Mouse (Mus musculus) intestine, embryonic 15.5 days (tissue): ENCODE results near the gene Sclt1. TPM values are rescaled to one million over a fixed set of nuclear protein-coding genes. Genes with fewer than 3 reads are reported as not detected.
"Not testable (repeated sequence)": the region's sequence is repeated elsewhere in the genome, so short reads cannot be mapped to it uniquely, and the experiment has no call there.

ENCODE experiments used
- ATAC-seq: fragments of 200-750 bp; cut with Nextera tagmentation; 2 replicates; pipeline ENCODE4 v1.8.0; 2017; ENCODE audit warnings: moderate TSS enrichment, moderate library complexity
- H3K27ac ChIP-seq: fragments of 300-500 bp; sonication (generic); 2 replicates; pipeline ENCODE4 v1.5.1; 2015; ENCODE audit warnings: mild to moderate bottlenecking, inconsistent platforms
- H3K27me3 ChIP-seq: fragments of 300-500 bp; sonication (generic); replicated peaks from 2 replicates; pipeline ENCODE4 v1.6.1; 2015; ENCODE audit warnings: inconsistent platforms
- H3K36me3 ChIP-seq: fragments of 300-500 bp; sonication (generic); 2 replicates; pipeline ENCODE4 v1.6.1; 2015; ENCODE audit warnings: inconsistent platforms
- H3K4me1 ChIP-seq: fragments of 300-500 bp; sonication (generic); replicated peaks from 2 replicates; pipeline ENCODE4 v1.6.1; 2015; ENCODE audit warnings: inconsistent platforms
- H3K4me2 ChIP-seq: fragments of 300-500 bp; sonication (generic); replicated peaks from 2 replicates; pipeline ENCODE4 v1.6.1; 2015; ENCODE audit warnings: mild to moderate bottlenecking, inconsistent platforms
- H3K4me3 ChIP-seq: fragments of 300-500 bp; sonication (generic); replicated peaks from 2 replicates; pipeline ENCODE4 v1.5.1; 2015; ENCODE audit warnings: inconsistent platforms
- H3K9ac ChIP-seq: fragments of 300-500 bp; sonication (generic); 2 replicates; pipeline ENCODE4 v1.6.1; 2015; ENCODE audit warnings: inconsistent platforms
- H3K9me3 ChIP-seq: fragments of 300-500 bp; sonication (generic); 2 replicates; pipeline ENCODE4 v1.6.1; 2016; ENCODE audit warnings: inconsistent platforms
- WGBS: fragments of 180-500 bp; shearing (Covaris S2); methylation state at CpG from one replicate; pipeline ENCODE4 v1.1.7; 2015; 5-methylcytosine and 5-hydroxymethylcytosine counted together
- polyA plus RNA-seq: library from polyadenylated mRNA; unstranded; fragments of >200 nt; fragmentation: Nextera tagmentation; extraction: Ambion mirVana; gene quantifications from 2 replicates; pipeline ENCODE4 v1.2.1, GENCODE M21; 2015

Sclt1 gene
- 15.7 and 16.9 TPM in 2 replicates for polyA plus RNA-seq

DNA sequence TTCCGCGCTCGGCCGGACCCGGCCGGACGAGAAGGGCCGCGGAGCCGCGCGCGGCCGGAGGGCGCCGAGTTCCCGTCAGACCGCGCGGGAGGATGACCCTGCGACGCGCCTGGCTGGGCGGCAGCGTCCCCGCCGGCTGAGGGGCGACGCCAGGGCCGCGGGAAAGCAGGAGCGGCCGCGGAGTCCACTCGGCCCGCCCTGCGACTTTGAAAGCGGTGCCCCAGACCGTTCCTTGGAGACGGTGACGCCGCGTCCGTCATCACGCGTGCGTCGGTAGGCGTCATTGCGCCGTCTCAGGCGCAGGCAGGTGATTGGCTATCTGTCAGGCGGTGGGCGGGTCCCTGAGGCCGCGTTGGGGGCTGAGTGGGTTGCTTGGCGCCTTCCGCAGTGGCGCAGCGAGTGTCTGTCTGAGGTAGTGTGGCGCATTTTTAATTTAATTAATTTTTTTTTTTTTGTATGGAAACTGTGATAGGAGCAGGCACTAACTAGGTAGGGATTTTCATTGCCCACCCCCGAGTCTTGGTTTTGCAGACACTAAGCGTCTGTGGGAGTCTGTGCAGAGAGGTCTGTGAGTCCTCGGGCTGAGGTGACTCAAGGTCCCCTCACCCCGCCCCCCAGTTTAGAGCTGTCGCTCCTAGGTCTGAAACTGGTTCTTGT is at the start of gene Sclt1, which contains the start of gene D3Ertd751e:
Gene Sclt1, minus strand, starts transcription at position 237 of the 657 bp plus-strand sequence.
Gene D3Ertd751e, plus strand, starts transcription at position 334 of the 657 bp plus-strand sequence.
- no peaks in the 10 kb centered on the region for H3K9me3 ChIP-seq
- no peaks in the 10 kb centered on the region for H3K4me1 ChIP-seq
- peak within 1 kb of the TSS; percentile 65 for H3K4me2 ChIP-seq
- under 1% methylated on average over 66 of the region's 66 CpGs for WGBS
- peak; percentile 100 for ATAC-seq
- H3K36me3 ChIP-seq, result no peaks in the 10 kb centered on the region
- H3K27me3 ChIP-seq, result no peaks in the 10 kb centered on the region
- H3K9ac ChIP-seq, result peak within 1 kb of the TSS; percentile 64
- H3K4me3 ChIP-seq, result peak within 1 kb of the TSS; percentile 63
- H3K27ac ChIP-seq, result peak within 1 kb of the TSS; percentile 80

DNA sequence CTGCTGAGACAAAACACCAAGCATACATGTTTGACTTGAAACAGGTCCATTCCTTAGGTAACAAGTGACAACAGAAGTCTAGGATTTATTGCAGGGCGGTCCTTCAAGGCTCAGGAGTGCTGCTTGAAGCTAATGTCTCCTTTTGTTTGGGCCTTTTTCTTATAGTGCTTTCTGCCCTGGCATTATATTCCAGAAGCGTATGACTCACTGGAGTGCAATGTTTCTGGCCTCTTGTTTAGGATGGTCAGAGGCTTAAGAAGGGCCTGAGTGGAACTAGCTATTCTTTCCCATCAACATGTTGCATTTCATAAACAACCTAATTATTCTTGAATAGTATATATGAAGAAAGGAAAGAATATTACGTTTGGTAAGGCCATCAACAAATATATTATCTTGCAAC is 19.8 kb upstream of the Sclt1 start:
- Histone ChIP-seq H3K4me1 (no peaks in the 10 kb centered on the region), H3K36me3 (no peaks in the 10 kb centered on the region), H3K9ac (no peak overlapping the region), H3K4me3 (no peak overlapping the region), H3K9me3 (no peaks in the 10 kb centered on the region), H3K27me3 (no peaks in the 10 kb centered on the region), H3K4me2 (no peak overlapping the region), H3K27ac (no peak overlapping the region)
- 84% methylated on average over 3 of the region's 3 CpGs for WGBS
- ATAC-seq, result no peak

DNA sequence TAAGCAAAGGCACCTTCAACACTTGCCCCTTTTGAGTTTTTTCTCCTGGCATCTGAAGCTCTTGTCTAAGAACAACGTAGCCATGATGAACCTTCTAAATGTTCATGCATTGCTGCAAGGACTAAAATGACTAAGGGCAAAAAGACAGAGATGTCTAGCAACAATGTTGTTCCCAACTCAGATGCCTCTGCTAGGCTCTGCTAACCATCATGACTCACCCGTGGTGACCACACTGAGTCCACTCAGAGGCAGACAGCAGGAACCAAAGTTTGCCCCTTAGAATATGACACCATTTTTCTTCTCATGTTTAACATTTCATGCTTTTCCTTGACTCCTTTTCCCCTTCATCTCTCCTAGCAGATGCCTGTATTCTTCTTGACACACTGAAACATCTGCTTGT is 12.2 kb upstream of the Sclt1 start:
- 83% methylated on average over 2 of the region's 2 CpGs for WGBS
- H3K4me1 ChIP-seq, result no peaks in the 10 kb centered on the region
- ATAC-seq, result no peak

DNA sequence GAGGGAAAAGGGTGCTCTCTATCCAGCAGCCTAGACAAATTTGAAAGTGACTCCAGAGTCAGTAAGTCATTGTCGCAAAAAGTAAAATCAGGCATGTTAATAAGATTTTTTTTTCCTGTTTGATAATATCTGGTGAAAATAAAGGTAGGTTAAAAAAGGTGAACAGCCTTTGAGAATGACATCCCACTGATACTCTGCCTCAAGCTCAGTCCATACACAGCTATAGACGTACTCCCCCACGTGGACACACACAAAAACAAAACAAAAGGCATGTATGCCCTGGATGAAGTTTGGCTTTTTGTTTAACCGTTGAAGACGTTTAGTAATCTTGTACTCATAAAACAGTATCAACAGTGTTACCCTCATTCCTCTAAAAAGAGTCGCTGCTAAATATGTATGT is 1.1 kb upstream of the Sclt1 start:
- Histone ChIP-seq H3K27me3 (no peaks in the 10 kb centered on the region), H3K27ac (no peak overlapping the region), H3K9me3 (no peaks in the 10 kb centered on the region), H3K4me3 (no peak overlapping the region), H3K36me3 (no peaks in the 10 kb centered on the region), H3K4me2 (peak overlapping the region; percentile 61), H3K9ac (no peak overlapping the region), H3K4me1 (no peaks in the 10 kb centered on the region)
- ATAC-seq, result no peak
- WGBS, result 42% methylated on average over 6 of the region's 6 CpGs

More for the DNA sequence above, 12.2 kb upstream of the Sclt1 start:
- Histone ChIP-seq H3K27ac (no peak overlapping the region), H3K9me3 (no peaks in the 10 kb centered on the region), H3K4me3 (no peak overlapping the region), H3K9ac (no peak overlapping the region), H3K36me3 (no peaks in the 10 kb centered on the region), H3K27me3 (no peaks in the 10 kb centered on the region), H3K4me2 (no peak overlapping the region)

DNA sequence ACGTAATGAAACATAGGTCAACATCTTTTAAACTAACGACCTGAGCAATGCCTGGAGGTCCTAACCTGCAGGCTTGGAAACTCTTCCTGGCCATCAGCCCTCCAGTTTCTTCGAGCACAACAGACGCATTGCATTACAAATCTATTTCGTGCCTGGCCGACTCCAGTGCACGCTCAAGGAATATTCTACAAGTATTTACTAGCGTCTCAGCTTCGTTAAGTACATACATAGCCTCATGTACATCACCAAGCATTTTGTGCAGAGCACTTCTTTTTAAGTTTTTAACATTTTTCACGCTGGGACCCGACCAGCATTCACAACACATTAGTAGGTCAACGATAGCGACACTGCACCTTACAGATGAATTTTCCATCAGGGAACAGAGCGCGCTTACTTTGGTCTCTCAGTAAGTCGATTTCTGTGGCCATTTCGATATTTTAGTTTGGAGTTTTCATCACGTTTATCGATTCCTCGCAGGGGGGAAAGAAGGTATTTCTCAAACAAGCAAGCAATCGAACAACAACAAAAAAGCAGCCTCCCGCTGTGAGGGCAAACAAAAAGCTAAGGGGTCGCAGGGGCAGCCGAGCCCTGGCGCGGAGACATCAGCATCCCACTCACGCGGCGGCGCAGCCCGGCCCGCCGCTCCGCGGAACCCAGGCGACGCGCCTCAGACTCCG is 575 bp downstream of the Sclt1 start:
- under 1% methylated on average over 39 of the region's 39 CpGs for WGBS

DNA sequence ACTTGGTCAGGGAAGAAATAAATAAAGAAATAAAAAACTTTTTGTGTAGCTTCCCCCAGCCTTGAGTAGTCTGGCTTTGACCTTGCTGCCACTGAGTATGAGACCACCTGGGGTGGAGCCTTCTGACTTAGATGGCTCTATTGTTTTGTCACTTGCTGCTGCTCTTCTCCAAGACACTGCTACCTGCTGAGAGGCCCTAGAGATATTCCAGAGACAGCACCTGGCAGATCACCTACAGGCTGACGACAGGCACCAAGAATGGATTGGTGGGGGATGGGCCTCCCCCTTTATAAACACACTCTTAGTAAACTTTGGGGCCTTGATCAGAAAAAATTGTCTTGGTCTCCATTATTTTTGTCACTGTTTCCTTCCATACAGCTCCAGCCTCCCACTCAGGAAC is 46.6 kb downstream of the Sclt1 start:
- no peak for ATAC-seq
- no peak overlapping the region for H3K9ac ChIP-seq
- no peak overlapping the region for H3K4me2 ChIP-seq
- no peaks in the 10 kb centered on the region for H3K4me1 ChIP-seq
- H3K9me3 ChIP-seq, result no peaks in the 10 kb centered on the region
- no peak overlapping the region for H3K4me3 ChIP-seq
- H3K27ac ChIP-seq, result no peak overlapping the region
- H3K36me3 ChIP-seq, result no peaks in the 10 kb centered on the region
- H3K27me3 ChIP-seq, result no peaks in the 10 kb centered on the region
- WGBS, result 73% methylated on average over 1 of the region's 1 CpGs

More for the DNA sequence above, 575 bp downstream of the Sclt1 start:
- H3K27me3 ChIP-seq, result no peaks in the 10 kb centered on the region
- H3K4me1 ChIP-seq, result no peaks in the 10 kb centered on the region
- peak overlapping the region; percentile 65 for H3K4me2 ChIP-seq
- H3K27ac ChIP-seq, result peak overlapping the region; percentile 80
- H3K4me3 ChIP-seq, result peak overlapping the region; percentile 63
- 0 out of 2 replicates have a peak, but pooled peaks have one; percentile 10 for ATAC-seq
- H3K9me3 ChIP-seq, result no peaks in the 10 kb centered on the region
- peak overlapping the region; percentile 64 for H3K9ac ChIP-seq
- H3K36me3 ChIP-seq, result no peaks in the 10 kb centered on the region

DNA sequence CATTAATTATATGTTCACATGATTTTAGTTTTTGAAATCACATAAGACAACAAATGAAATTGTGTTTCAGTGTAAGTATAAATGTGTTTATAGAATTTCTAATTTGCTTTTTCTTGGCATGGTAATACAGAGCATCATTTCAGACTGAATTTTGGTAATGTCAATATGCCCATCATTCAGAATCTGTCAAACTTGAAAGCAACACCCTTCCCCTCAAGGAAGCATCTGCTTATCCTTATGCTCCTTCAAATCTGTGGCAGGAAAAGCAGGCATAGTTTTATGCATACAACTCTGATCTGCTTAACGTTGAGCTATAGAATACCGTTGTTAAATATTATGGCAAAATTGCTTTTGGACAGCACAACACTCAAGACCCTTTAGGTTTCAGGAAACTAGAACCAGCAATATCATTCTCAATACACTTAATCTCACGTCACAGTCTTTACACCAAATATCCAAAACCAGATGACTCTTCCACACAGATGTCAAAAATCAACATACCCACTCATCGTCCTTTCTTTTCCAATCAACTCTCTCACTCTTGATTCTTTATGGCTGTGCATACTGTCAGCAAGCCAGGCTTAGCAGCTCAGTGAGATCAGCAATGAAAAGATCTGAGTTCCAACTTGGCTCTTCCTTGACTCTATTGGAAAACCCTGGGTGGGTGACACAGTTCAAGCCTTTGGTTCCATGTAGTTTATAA is 49.7 kb downstream of the Sclt1 start:
- Histone ChIP-seq H3K9ac (no peak overlapping the region), H3K27ac (no peak overlapping the region), H3K4me3 (no peak overlapping the region), H3K4me2 (no peak overlapping the region), H3K9me3 (no peaks in the 10 kb centered on the region), H3K27me3 (no peaks in the 10 kb centered on the region), H3K4me1 (no peaks in the 10 kb centered on the region), H3K36me3 (no peaks in the 10 kb centered on the region)
- WGBS, result 82% methylated on average over 4 of the region's 4 CpGs
- no peak for ATAC-seq

DNA sequence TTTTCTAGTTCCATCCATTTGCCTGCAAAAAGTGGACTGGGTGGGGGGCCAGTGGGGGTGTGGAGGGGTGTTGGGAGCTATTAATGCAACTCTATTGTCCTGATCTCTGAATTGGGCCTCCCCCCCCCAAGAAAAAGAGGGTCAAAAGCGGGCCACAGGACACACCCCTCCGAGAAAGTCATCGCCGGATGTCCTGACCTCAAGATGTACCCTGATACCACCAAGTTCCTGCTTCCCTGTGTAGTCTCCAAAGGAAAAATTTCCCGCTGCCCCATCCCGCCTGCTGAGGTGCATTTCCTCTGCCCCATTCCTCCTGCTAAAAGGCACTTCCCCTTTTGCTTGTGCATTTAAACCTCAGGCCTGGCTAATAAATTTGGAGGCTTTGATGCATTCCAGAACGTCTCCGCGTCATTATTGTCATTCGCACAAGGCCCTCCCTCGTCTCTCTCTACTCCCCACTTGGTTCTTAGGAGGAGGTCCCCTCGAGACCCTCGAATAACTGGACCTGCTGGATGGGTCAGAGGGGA is 52.1 kb downstream of the Sclt1 start:
- not testable (repeated sequence) for H3K4me2 ChIP-seq, H3K9me3 ChIP-seq, H3K4me3 ChIP-seq, ATAC-seq, H3K27me3 ChIP-seq, H3K9ac ChIP-seq, H3K36me3 ChIP-seq, H3K27ac ChIP-seq, H3K4me1 ChIP-seq
- WGBS, result 92% methylated on average over 13 of the region's 13 CpGs

DNA sequence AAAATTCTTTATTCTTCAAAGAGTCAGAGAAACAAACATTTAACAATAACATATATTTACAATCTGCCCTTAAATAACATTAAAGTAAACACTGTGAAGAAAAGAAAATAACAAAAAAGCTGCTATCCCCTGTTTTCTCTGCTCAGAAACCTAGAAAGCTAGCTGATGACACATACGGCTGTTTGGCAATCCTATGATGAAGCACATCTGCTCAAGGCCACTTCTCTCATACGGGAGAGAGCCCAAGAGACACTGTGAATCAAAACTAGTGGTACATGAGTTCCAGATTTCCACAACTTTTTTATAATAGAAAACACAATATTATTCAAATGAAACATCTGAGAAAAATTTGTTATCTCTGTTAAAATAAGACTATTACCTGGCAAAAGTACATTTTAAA is 55.9 kb downstream of the Sclt1 start:
- H3K4me2 ChIP-seq, result no peak overlapping the region
- no peak overlapping the region for H3K4me3 ChIP-seq
- H3K27ac ChIP-seq, result no peak overlapping the region
- ATAC-seq, result no peak
- no peaks in the 10 kb centered on the region for H3K4me1 ChIP-seq
- H3K9ac ChIP-seq, result no peak overlapping the region
- no peaks in the 10 kb centered on the region for H3K36me3 ChIP-seq
- 48% methylated on average over 2 of the region's 2 CpGs for WGBS
- H3K27me3 ChIP-seq, result no peaks in the 10 kb centered on the region
- H3K9me3 ChIP-seq, result no peaks in the 10 kb centered on the region

DNA sequence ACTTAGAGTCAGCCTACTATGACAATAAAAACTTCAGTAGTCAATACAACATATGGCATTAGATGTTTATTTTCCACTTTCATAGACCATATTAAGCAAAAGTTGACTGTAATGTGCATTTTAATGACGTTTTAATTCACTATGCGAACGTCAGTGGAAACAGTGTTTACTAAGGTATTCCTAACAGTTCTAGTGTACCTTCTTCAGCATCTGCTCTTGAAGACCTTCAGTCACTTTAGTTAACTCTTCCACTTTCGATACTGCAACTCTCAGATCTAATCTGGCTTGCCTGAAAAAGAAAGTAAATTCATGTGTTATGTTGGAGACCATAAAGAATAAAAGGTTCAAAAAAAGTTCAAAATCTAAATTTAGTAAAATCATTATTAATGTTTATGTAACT is 60.2 kb downstream of the Sclt1 start:
- 82% methylated on average over 4 of the region's 4 CpGs for WGBS
- H3K27ac ChIP-seq, result no peak overlapping the region

DNA sequence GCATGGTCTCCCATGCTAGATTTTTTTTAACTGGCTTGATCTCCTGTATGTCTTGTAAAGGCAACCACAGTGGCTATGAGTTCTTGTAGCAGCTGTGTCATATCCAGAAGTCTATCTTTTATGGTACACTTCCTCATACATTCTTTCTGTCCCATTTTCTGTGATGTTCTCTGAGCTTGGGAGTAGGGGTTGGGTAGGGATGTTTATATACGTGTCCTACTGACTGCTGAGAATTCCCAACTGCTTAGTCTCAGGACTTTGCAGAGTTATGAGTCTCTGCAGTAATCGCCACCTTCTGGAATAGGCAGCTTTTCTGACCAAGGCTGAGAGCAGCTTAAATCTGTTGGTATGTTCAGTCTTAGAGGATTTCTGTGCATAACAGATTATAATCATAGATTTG is 65.7 kb downstream of the Sclt1 start:
- no peaks in the 10 kb centered on the region for H3K36me3 ChIP-seq
- no peaks in the 10 kb centered on the region for H3K4me1 ChIP-seq
- WGBS, result 51% methylated on average over 2 of the region's 2 CpGs
- no peak overlapping the region for H3K4me2 ChIP-seq
- no peak for ATAC-seq
- H3K27ac ChIP-seq, result no peak overlapping the region
- no peak overlapping the region for H3K4me3 ChIP-seq
- no peaks in the 10 kb centered on the region for H3K27me3 ChIP-seq
- H3K9ac ChIP-seq, result no peak overlapping the region
- no peaks in the 10 kb centered on the region for H3K9me3 ChIP-seq

More for the DNA sequence above, 60.2 kb downstream of the Sclt1 start:
- H3K27me3 ChIP-seq, result no peaks in the 10 kb centered on the region
- no peaks in the 10 kb centered on the region for H3K4me1 ChIP-seq
- H3K36me3 ChIP-seq, result no peaks in the 10 kb centered on the region
- H3K9ac ChIP-seq, result no peak overlapping the region
- no peak overlapping the region for H3K4me3 ChIP-seq
- ATAC-seq, result no peak
- no peaks in the 10 kb centered on the region for H3K9me3 ChIP-seq
- H3K4me2 ChIP-seq, result no peak overlapping the region

DNA sequence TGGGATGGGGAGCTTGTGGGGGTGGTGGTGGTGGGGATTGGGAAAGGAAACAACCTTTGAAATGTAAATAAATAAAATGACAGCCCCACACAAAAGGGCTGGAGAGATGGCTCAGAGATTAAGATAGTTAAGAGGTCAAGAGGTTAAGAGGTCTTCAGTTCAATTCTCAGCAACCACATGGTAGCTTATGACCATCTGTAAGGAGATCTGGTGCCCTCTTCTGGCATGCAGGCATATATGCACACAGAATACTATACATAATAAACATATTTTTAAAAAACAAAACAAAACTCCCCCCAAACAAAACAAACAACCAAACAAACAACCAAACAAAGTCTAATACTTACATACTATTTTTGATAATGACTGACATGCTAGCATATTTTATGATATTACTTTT is 67.5 kb downstream of the Sclt1 start:
- no peak overlapping the region for H3K27ac ChIP-seq
- no peaks in the 10 kb centered on the region for H3K36me3 ChIP-seq
- no peaks in the 10 kb centered on the region for H3K4me1 ChIP-seq
- H3K9me3 ChIP-seq, result no peaks in the 10 kb centered on the region
- no peak overlapping the region for H3K9ac ChIP-seq
- H3K27me3 ChIP-seq, result no peaks in the 10 kb centered on the region
- no peak overlapping the region for H3K4me3 ChIP-seq
- no peak overlapping the region for H3K4me2 ChIP-seq
- no peak for ATAC-seq
